Mouse (Mus musculus) heart, postnatal 14 days (tissue): Measurements from ENCODE around the gene Ntm. TPM values are rescaled to one million over a fixed set of nuclear protein-coding genes. Genes with fewer than 3 reads are reported as not detected.

Experiments
- DNase-seq, 2 experiments: peaks; one replicate each; pipeline ENCODE4 v3.0.0; 2021 to 2022
- intact Hi-C: fragments of 180-260 bp; cut with DNase I; formaldehyde crosslinking; loops from one replicate; pipeline ENCODE4 v1.15.1; 2025
- total RNA-seq, 2 experiments: library from RNA; stranded (reverse); gene quantifications; 2 replicates each; pipeline ENCODE4 v1.2.3; 2021

Gene Ntm
- total RNA-seq, 2 experiments from 2014 or later = 3.3 to 3.5 TPM

- intact Hi-C loops = no loop called here
- peak; percentile 11 to 26 for DNase-seq
Measured at GRCm38 (mm10) chr9:29617181-29617580, 345.8 kb downstream of the Ntm start.

DNA sequence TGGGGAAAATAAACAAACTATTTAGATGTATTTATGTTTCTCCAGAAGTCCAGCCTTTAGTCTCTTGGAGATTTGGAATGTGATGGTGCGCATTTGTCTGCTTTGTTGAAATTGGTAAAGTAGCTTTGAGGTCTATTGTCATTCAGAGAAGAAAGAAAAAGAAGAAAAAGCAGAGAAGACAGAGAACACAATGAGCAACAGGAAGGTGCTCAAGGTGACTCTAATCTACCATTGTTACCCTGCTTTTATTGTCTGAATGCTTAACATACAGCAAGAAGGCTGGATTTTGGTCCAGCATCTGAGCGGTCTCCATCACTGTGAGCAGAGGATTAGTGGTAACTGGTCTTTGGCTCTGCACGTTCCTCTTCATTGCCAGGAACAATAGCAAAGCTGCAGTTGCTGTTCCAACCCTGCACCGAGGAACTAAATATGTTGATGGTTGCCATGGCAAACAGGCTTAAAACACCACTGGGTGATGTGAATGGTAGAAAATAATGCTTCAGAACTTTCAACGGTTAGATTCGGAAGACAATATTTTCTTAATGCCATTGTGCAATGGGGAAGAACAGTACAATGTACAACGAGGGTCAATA is 350.8 kb downstream of the Ntm start:
- intact Hi-C loops = no loop called here
- DNase-seq = no peak

DNA sequence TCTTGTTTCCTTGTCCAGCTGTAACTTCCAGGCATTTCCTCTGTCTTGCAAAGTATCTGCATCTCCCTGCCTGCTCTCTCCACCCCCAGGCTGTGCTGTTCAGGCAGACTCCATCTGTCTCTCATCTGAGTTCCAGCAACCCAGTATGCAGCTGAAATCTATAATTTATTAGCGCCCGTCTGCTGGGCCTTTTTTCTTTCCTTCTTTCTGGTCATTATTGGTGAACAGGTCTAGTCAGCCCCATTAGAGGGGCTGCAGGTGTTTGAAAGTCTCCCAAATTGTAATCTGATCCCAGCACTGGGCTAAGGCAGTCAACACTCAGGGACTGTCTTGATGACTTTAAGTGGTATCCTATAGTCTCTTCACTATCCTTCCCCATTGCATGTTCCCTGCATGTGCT is 352.1 kb downstream of the Ntm start:
- DNase-seq = no peak
- intact Hi-C loops = no loop called here

DNA sequence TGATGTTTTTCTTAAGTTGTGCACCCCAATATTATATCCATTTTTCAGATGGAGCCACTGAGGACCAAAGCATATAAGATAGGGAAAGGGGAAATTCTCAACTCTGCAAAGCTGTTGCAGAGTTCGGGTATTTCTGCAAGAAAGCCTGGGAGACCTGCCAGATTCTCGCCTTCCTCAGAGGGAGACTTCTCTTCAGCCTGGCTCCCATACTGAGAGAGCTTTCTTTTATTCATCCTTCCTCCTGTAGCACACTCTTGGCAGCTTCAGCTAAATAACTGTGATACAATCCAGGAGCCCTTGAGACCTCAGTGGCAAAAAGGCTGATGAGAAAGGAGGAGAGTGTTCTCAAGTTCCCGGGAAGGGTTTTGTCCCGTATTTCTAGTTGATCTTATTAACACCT is 365.3 kb downstream of the Ntm start:
- intact Hi-C loops = no loop called here
- no peak for DNase-seq

- intact Hi-C loops = no loop called here
- no peak for DNase-seq
Measured at GRCm38 (mm10) chr9:29595321-29595720, 367.6 kb downstream of the Ntm start.

- intact Hi-C loops = no loop called here
- DNase-seq = no peak
Measured at GRCm38 (mm10) chr9:29594537-29595294, 368.2 kb downstream of the Ntm start.

GRCm38 (mm10) chr9:29587376-29587775 is 375.6 kb downstream of the Ntm start:
- intact Hi-C loops = loop anchor here (5.0 to 10.0 kb wide), 2 partner anchors 383 to 1325 kb away; no protein-coding TSS in a partner anchor
- no peak for DNase-seq

DNA sequence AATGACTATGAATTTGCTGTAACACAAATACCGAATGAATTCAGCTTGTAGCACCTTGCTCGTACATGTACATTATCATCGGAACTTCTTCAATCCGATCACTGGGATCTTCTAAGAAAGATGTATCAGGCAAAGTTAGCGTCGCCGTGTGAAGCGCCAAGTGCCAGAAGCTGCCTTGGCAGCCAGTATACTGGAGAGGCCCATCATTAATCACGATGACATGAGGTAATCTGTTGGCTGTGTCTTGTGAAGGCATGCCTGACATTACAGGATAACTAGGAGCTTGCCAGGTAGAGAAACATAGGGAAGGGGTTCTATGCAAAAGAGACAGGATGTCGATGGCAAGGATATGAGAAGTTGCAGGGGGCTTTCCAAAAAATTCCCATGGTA is 376.6 kb downstream of the Ntm start:
- intact Hi-C loops = loop anchor here (5.0 to 10.0 kb wide), 2 partner anchors 382 to 1324 kb away; no protein-coding TSS in a partner anchor
- DNase-seq = no peak

DNA sequence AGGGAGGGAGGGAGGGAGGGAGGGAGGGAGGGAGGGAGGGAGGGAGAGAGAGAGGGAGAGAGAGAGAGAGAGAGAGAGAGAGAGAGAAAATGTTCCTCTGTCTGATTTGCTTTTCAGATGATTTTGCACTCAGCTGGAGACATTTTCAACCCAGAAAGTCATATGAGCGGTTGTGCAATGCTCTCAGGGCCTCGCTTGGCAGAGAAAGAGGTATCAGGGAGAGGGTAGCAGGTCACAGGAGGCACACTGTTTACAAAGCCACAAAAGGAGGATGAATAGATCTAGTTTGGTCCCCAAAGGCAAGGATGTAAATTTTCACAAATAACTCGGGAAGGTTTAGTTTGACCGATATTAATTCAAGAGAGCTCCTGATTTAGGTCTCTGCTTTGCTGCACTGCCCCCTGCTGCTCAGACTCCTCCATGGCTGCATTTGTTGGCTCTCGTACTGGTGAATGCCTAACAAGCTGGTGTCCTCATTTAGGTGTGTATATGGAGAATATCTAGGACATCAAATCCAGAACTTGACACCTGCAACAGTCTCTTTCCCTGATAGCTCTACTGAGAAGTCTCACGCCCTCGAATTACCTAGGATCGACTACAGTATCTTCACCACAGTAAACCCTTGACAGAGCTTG is 377.1 kb downstream of the Ntm start:
- DNase-seq = peak; percentile 35 to 57
- intact Hi-C loops = loop anchor here (5.0 to 10.0 kb wide), 2 partner anchors 381 to 1324 kb away; no protein-coding TSS in a partner anchor

DNA sequence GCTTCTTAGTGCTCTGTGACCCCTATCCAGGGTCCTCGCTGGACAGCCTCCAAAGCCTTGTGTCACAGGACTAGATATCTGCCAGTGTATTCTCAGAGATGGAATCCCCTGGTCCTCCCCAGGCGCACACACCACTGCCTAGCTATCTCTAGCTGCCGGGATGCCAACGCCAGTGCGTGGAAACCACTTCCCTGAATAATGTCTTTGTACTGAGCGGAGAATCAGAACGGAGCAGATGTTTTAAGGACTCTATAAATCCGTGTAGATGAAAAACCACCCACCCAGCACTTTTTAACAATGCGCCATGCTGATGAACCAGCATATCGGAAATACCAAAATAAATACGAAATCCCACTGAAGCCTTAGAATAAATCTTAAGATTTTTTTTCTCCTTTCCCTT is 384.7 kb downstream of the Ntm start:
- intact Hi-C loops = no loop called here

DNA sequence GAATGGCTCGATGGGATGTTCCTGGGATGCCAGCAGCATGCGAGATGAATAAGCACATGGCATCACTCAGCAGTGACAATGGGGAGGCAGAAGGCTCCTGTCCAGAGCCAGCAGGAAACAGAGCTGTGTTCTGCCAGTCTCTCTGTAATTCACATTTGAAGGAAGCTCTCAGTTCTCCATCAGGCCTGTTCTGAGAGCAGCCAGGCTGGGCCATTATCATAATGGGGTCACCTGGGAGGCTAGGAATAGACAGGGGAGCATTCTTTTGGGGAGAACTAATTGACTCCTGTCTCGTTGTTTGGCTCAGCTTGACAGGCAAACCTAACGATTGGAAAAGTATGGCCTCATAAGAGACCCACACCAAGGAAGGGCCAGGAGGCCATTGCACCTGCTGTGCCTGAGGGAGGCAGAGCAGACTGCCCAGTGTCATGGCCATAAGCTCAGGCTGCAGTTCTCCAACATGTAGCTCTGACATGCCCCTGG is 386.8 kb downstream of the Ntm start:
- DNase-seq = no peak

More for the DNA sequence above, 384.7 kb downstream of the Ntm start:
- no peak for DNase-seq

GRCm38 (mm10) chr9:29574548-29574947 is 388.4 kb downstream of the Ntm start:
- DNase-seq = no peak
- intact Hi-C loops = no loop called here

More for the DNA sequence above, 386.8 kb downstream of the Ntm start:
- intact Hi-C loops = no loop called here

DNA sequence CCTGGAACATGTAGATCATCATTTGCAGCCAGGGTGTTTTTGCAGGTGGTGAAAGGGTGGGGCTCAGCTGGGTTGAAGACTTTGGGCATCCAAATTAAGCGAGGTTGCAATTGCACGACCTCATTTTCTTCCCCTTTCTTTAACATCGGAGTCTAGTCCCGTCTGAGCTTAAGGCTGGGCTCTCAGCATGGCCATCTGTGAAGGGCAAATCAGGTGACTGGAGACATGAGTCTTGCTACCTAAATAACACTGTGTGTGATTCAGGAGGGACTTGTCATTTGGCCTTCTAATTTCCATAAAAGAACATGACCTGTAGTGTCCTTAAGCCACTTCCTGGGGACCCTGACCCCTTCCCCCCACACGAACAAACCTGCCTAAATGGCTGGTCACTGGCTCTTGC is 394.4 kb downstream of the Ntm start:
- intact Hi-C loops = no loop called here
- DNase-seq = no peak

GRCm38 (mm10) chr9:29562419-29563071 is 400.4 kb downstream of the Ntm start:
- intact Hi-C loops = no loop called here
- no peak for DNase-seq

DNA sequence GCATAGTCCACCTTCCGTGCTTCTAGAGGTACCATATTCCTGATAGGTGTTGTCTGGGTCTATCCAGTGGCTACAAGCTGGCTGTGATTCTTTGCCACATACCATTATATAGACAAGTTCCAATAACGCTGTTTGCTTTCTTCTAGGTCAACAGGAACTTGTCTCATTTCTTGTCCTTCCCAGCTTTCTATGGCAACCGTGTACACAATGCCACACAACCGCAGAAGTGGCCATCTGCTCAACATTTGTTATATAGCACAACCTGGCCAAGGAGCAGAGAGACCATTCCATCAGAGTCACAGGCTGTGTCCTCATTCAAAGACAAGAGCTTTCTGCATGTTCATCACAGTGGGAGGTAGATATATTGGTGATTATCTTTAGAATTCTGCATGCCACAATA is 404.0 kb downstream of the Ntm start:
- intact Hi-C loops = no loop called here
- DNase-seq = no peak

DNA sequence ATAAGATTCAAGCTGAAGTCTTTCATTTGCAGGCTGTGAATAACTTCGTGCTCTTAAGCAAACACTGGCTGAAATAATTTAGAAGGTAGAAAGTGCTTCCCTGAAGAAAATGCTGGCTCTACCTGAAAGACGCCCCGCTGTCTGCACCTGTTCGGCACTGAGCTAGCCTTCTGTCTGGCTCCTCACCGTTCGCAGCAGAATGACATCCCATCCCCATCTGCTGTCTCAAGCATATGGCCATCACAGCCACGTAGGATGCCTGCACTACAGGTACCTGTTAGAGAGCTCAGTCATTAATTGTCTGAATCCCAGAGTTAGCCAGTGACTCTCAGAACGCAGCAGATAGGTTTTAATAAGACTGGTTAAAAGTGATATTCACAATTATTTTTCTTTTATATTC is 412.4 kb downstream of the Ntm start:
- no peak for DNase-seq
- intact Hi-C loops = no loop called here

DNA sequence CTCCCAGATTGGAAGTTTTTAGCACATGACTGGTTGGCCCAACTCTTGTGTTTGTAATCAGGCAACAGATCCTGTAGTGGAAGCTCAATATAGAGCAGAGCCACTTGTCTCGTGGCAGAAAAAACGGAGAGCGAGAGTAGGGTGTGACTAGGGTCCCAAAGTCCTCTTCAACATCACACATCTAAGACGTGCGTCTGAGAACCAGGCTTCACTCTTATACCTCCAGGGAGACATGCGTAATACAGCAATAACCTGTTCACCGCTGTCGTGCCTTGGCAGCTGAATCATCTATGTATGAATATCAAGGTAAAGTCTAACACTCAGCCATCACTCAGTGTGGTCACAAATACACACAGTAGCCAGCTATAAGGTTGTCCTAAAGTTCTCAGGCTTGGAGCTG is 412.8 kb downstream of the Ntm start:
- no peak for DNase-seq
- intact Hi-C loops = no loop called here

GRCm38 (mm10) chr9:29536415-29536814 is 426.5 kb downstream of the Ntm start:
- intact Hi-C loops = no loop called here
- DNase-seq = no peak

DNA sequence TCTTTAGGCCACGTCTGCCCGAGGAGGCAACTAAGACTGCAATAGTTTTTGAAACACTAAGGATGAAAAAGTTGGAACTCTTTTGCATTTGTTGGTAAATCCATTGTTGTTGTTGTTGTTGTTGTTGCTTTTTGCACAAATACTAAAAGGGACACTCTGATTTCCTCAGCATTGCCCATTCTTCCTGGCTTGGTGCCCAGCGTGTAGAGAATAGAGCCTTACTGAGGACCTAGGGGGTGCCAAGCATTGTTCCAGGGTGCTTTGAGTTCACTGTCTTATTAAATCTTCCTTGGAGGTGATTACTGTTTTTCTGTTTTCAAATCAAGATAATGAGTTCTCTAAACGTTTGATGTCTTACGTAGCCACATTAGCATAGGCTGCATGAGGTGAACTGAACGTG is 428.2 kb downstream of the Ntm start:
- intact Hi-C loops = no loop called here
- no peak for DNase-seq

DNA sequence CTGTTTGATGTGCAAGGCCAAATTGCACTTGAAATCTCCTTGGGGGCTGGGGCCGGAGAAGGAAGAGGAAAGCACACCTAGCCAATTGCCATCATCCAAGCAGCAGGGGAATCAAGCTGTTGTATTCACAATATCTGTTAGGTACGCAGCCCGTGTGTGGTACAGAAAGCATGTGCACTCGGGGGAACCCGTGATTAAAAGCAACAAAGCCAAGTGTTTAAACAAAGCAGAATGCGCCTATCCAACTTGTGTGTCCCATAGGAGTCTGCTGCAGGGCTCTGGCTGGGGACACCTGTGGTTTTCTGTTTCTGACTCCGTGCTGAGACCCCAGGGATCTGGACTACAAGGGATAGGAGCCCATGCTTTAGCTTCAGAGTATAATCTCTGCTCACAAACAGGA is 428.6 kb downstream of the Ntm start:
- intact Hi-C loops = no loop called here
- DNase-seq = no peak

GRCm38 (mm10) chr9:29533556-29533955 is 429.4 kb downstream of the Ntm start:
- intact Hi-C loops = no loop called here
- DNase-seq = no peak
